Mouse (Mus musculus) myocyte (in vitro differentiated cells): Measurements from ENCODE around the gene Otof. TPM values are rescaled to one million over a fixed set of nuclear protein-coding genes. Genes with fewer than 3 reads are reported as not detected.

ENCODE experiments used
- H3K27me3 ChIP-seq: one replicate; pipeline ENCODE4 v1.6.1; 2011; ENCODE audit not compliant: control insufficient read depth, insufficient read depth, insufficient read length
- H3K36me3 ChIP-seq: one replicate; pipeline ENCODE4 v1.6.1; 2011; ENCODE audit not compliant: control insufficient read depth, insufficient read depth
- H3K4me2 ChIP-seq: one replicate; pipeline ENCODE4 v1.6.1; 2011; ENCODE audit warnings: low read depth, control low read depth
- H3K4me3 ChIP-seq: one replicate; pipeline ENCODE4 v1.5.1; 2011; ENCODE audit warnings: mild to moderate bottlenecking, control low read depth, moderate library complexity
- H3K79me2 ChIP-seq: one replicate; pipeline ENCODE4 v1.6.1; 2011; ENCODE audit not compliant: control insufficient read depth, insufficient read depth
- H3ac ChIP-seq: one replicate; pipeline ENCODE4 v1.6.1; 2011; ENCODE audit not compliant: control insufficient read depth, insufficient read length
- CEBPB ChIP-seq: IDR thresholded peaks from 2 replicates; pipeline ENCODE4 v1.6.1; 2011; ENCODE audit warnings: mild to moderate bottlenecking, moderate library complexity; ENCODE audit not compliant: poor library complexity, insufficient read depth, severe bottlenecking
- E2F4 ChIP-seq: IDR thresholded peaks from one replicate; pipeline ENCODE4 v1.6.1; 2011; ENCODE audit warnings: mild to moderate bottlenecking, control low read depth, moderate library complexity; ENCODE audit not compliant: insufficient read depth
- MAX ChIP-seq: IDR thresholded peaks from one replicate; pipeline ENCODE4 v1.6.1; 2011; ENCODE audit warnings: low read depth, mild to moderate bottlenecking, control low read depth
- MYOD1 ChIP-seq, 3 experiments: IDR thresholded peaks; one replicate each; pipeline ENCODE4 v1.6.1; 2011; ENCODE audit warnings: control low read depth in 2 of 3, low read depth in 2 of 3, mild to moderate bottlenecking in 2 of 3, moderate library complexity in 1 of 3; ENCODE audit not compliant: insufficient read length in 2 of 3, control insufficient read depth in 1 of 3
- MYOG ChIP-seq, 3 experiments: IDR thresholded peaks; one replicate each; pipeline ENCODE4 v1.6.1; 2011; ENCODE audit warnings: control low read depth in 2 of 3, low read depth in 2 of 3, mild to moderate bottlenecking in 2 of 3; ENCODE audit not compliant: insufficient read length in 2 of 3, control insufficient read depth in 1 of 3, insufficient read depth in 1 of 3
- POLR2A ChIP-seq: IDR thresholded peaks from one replicate; pipeline ENCODE4 v1.6.1; 2011; ENCODE audit warnings: low read depth, mild to moderate bottlenecking, control low read depth, moderate library complexity; ENCODE audit not compliant: insufficient read length
- POLR2AphosphoS2 ChIP-seq: IDR thresholded peaks from one replicate; pipeline ENCODE4 v1.6.1; 2011; ENCODE audit warnings: low read depth, control low read depth; ENCODE audit not compliant: insufficient read length
- REST ChIP-seq: IDR thresholded peaks from one replicate; pipeline ENCODE4 v1.6.1; 2011; ENCODE audit warnings: mild to moderate bottlenecking, control low read depth, moderate library complexity; ENCODE audit not compliant: insufficient read depth, insufficient read length
- SRF ChIP-seq: IDR thresholded peaks from one replicate; pipeline ENCODE4 v1.6.1; 2011; ENCODE audit warnings: low read depth; ENCODE audit not compliant: control insufficient read depth, insufficient read length
- TCF12 ChIP-seq: IDR thresholded peaks from one replicate; pipeline ENCODE4 v1.6.1; 2011; ENCODE audit warnings: mild to moderate bottlenecking, control low read depth; ENCODE audit not compliant: poor library complexity, insufficient read depth, severe bottlenecking
- TCF3 ChIP-seq: IDR thresholded peaks from one replicate; pipeline ENCODE4 v1.6.1; 2011; ENCODE audit warnings: low read depth, control low read depth; ENCODE audit not compliant: insufficient read length
- USF1 ChIP-seq: IDR thresholded peaks from one replicate; pipeline ENCODE4 v1.6.1; 2011; ENCODE audit warnings: low read depth, mild to moderate bottlenecking, control low read depth, moderate library complexity
- polyA plus RNA-seq: library from polyadenylated mRNA; unstranded; fragments of >200 nt; fragmentation: generic; extraction: Trizol; gene quantifications from one replicate; pipeline ENCODE4 v1.2.1, GENCODE M21; 2012; ENCODE audit warnings: missing spikeins

The Otof gene
- polyA plus RNA-seq, 1 experiment: not detected

DNA sequence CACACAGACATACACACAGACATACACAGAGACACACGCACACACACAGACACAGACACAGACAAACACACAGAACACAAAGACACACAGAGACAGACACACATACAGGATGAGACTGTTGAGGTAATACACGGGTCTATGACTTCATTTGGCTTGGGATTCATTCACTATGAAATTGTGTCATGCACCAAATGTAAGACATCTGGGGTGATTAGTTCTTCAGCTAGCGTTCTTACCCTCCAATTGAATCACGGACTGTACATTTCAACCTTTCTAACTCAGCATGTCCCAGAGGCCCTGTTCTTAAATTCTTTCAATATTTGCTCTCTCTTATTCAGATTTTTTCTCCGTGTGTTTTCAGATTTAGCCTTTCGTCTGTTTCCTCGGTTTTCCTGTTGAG is 32.9 kb upstream of the Otof start:
- no peak for TF ChIP-seq CEBPB
- TF ChIP-seq MAX: no peak
- TF ChIP-seq SRF: no peak
- TF ChIP-seq REST: no peak
- TF ChIP-seq E2F4: no peak
- no peak for TF ChIP-seq POLR2AphosphoS2
- TF ChIP-seq USF1: no peak
- TF ChIP-seq MYOD1 (IDR thresholded peaks at IDR 0.05; ENCODE audit: control insufficient read depth in 1 of 3, insufficient read length in 2 of 3, low read depth in 2 of 3): no peak
- TF ChIP-seq MYOG (IDR thresholded peaks at IDR 0.05; ENCODE audit: control insufficient read depth in 1 of 3, insufficient read depth in 1 of 3, insufficient read length in 2 of 3, low read depth in 2 of 3): no peak
- no peak for TF ChIP-seq POLR2A
- TF ChIP-seq TCF3: no peak
- no peak for TF ChIP-seq TCF12
- Histone ChIP-seq H3ac (no peak overlapping the region), H3K79me2 (no peaks in the 10 kb centered on the region), H3K27me3 (peaks cover 39% of the 10 kb centered on the region), H3K36me3 (no peaks in the 10 kb centered on the region), H3K4me3 (no peak overlapping the region), H3K4me2 (no peak overlapping the region)

DNA sequence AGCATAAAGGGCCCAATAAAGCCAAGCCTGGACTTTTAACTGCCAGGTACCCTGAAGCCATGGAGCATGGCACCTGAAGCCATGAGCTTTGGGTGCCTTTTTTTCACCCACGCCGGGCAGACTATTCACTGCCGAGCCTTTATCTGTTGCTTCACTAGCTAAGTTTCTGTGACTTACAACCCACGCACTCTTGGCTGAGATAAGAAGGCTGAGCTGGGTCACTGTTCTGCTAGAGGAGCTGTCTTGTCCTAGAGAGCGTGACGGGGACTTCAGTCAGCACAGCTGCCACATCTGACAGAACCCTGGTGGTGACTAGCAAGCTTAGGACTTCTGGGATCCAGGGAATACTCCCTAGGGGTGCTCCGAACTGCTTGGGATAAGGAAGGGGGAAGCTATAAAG is 32.0 kb upstream of the Otof start:
- Histone ChIP-seq H3ac (no peak overlapping the region), H3K36me3 (no peaks in the 10 kb centered on the region), H3K4me2 (no peak overlapping the region), H3K27me3 (peaks cover 33% of the 10 kb centered on the region), H3K4me3 (no peak overlapping the region), H3K79me2 (no peaks in the 10 kb centered on the region)
- no peak for TF ChIP-seq MYOD1 (IDR thresholded peaks at IDR 0.05; ENCODE audit: control insufficient read depth in 1 of 3, insufficient read length in 2 of 3, low read depth in 2 of 3)
- TF ChIP-seq MAX: no peak
- no peak for TF ChIP-seq POLR2AphosphoS2
- no peak for TF ChIP-seq SRF
- TF ChIP-seq CEBPB: no peak
- TF ChIP-seq USF1: no peak
- no peak for TF ChIP-seq MYOG (IDR thresholded peaks at IDR 0.05; ENCODE audit: control insufficient read depth in 1 of 3, insufficient read depth in 1 of 3, insufficient read length in 2 of 3, low read depth in 2 of 3)
- no peak for TF ChIP-seq POLR2A
- TF ChIP-seq TCF3: no peak
- TF ChIP-seq REST: no peak
- TF ChIP-seq TCF12: no peak
- TF ChIP-seq E2F4: no peak

DNA sequence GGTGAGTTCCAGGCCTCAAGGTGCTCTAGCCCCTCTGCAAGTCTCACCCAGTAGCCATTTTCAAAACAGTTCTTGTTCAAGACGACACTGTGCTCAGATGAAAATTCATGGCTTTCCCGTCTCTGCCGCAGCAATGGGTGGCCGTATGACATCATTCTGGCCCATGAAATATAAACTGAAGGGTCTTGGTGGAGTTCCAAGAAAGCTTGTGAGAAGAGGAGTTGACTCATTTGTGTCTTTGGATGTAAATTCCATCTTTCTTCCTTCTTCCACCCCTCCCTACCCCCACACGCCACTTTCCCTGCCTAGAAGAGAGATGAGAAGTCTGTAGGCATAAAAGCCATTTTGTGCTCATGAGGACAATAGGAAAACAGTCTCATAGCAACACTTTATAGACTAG is 29.1 kb upstream of the Otof start:
- H3ac ChIP-seq: no peak overlapping the region
- TF ChIP-seq MYOG (IDR thresholded peaks at IDR 0.05; ENCODE audit: control insufficient read depth in 1 of 3, insufficient read depth in 1 of 3, insufficient read length in 2 of 3, low read depth in 2 of 3): no peak
- TF ChIP-seq REST: no peak
- TF ChIP-seq POLR2A: no peak
- TF ChIP-seq TCF3: no peak

DNA sequence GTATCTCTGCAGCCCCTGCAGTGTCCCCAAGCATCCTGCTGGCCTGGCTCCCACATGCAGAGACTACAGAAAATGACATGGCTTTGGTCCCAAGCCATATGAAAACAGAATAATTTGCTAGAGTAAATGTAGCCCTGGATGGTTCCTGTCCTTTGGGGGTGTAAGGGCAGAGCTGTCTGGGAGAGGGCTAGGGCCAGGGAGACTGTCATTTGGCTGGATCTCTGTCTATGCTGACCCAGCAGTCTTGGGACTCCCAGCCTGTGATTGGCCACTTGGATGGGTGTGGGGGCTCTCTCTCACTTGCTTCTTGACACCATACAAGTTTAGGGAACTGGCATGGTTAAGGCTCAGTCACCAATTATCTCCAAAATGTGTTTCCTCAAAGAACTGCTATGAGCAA is 28.5 kb upstream of the Otof start:
- H3K27me3 ChIP-seq: peaks cover 23% of the 10 kb centered on the region
- no peak for TF ChIP-seq E2F4
- TF ChIP-seq REST: no peak
- TF ChIP-seq MAX: no peak
- no peak for TF ChIP-seq SRF
- no peak for TF ChIP-seq CEBPB
- no peak for TF ChIP-seq TCF12
- TF ChIP-seq MYOD1 (IDR thresholded peaks at IDR 0.05; ENCODE audit: control insufficient read depth in 1 of 3, insufficient read length in 2 of 3, low read depth in 2 of 3): no peak
- no peak for TF ChIP-seq USF1
- no peak for TF ChIP-seq TCF3
- TF ChIP-seq MYOG (IDR thresholded peaks at IDR 0.05; ENCODE audit: control insufficient read depth in 1 of 3, insufficient read depth in 1 of 3, insufficient read length in 2 of 3, low read depth in 2 of 3): no peak
- TF ChIP-seq POLR2A: no peak
- TF ChIP-seq POLR2AphosphoS2: no peak

More for the DNA sequence above, 29.1 kb upstream of the Otof start:
- no peak overlapping the region for H3K4me3 ChIP-seq
- no peaks in the 10 kb centered on the region for H3K36me3 ChIP-seq
- peaks cover 22% of the 10 kb centered on the region for H3K27me3 ChIP-seq
- H3K4me2 ChIP-seq: no peak overlapping the region
- H3K79me2 ChIP-seq: no peaks in the 10 kb centered on the region

DNA sequence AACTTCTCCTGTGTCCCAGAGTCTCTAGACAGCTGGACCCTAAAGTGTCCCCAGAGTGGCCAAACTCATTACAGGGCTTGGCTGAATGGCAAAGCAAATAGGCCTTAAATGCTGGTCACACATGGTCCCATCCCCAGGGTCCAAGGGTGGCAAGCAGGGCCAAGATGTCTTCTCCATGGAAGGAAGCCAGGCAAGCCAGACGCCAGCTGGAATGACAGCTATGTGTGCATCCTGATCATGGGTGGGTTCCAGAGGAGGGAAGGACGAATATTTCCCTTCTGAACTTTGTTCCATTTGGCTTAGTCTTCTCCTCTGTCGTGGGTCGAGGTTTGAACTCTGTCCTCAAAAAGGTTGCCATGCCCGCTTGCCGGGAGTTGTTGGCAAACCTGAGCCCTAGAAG is 23.4 kb upstream of the Otof start:
- TF ChIP-seq MYOD1 (IDR thresholded peaks at IDR 0.05; ENCODE audit: control insufficient read depth in 1 of 3, insufficient read length in 2 of 3, low read depth in 2 of 3): no peak
- no peak for TF ChIP-seq REST
- TF ChIP-seq TCF12: no peak
- no peak for TF ChIP-seq MYOG (IDR thresholded peaks at IDR 0.05; ENCODE audit: control insufficient read depth in 1 of 3, insufficient read depth in 1 of 3, insufficient read length in 2 of 3, low read depth in 2 of 3)
- TF ChIP-seq SRF: no peak
- TF ChIP-seq E2F4: no peak
- no peak for TF ChIP-seq CEBPB
- TF ChIP-seq USF1: no peak
- no peak for TF ChIP-seq POLR2A
- TF ChIP-seq TCF3: no peak
- TF ChIP-seq POLR2AphosphoS2: no peak
- no peak for TF ChIP-seq MAX
- Histone ChIP-seq H3K4me3 (no peak overlapping the region), H3K79me2 (no peaks in the 10 kb centered on the region), H3K4me2 (no peak overlapping the region), H3ac (no peak overlapping the region), H3K36me3 (no peaks in the 10 kb centered on the region), H3K27me3 (peaks cover 34% of the 10 kb centered on the region)

More for the DNA sequence above, 28.5 kb upstream of the Otof start:
- H3ac ChIP-seq: no peak overlapping the region
- H3K36me3 ChIP-seq: no peaks in the 10 kb centered on the region
- no peak overlapping the region for H3K4me3 ChIP-seq
- H3K4me2 ChIP-seq: no peak overlapping the region
- H3K79me2 ChIP-seq: no peaks in the 10 kb centered on the region
